Mouse (Mus musculus): ENCODE measurements around the gene Fhl2. TPM values are rescaled to one million over a fixed set of nuclear protein-coding genes. Genes with fewer than 3 reads are reported as not detected.

Fhl2 gene
- 1 to 10 TPM; 5.3 to 10.0 TPM for total RNA-seq (2023)

DNA sequence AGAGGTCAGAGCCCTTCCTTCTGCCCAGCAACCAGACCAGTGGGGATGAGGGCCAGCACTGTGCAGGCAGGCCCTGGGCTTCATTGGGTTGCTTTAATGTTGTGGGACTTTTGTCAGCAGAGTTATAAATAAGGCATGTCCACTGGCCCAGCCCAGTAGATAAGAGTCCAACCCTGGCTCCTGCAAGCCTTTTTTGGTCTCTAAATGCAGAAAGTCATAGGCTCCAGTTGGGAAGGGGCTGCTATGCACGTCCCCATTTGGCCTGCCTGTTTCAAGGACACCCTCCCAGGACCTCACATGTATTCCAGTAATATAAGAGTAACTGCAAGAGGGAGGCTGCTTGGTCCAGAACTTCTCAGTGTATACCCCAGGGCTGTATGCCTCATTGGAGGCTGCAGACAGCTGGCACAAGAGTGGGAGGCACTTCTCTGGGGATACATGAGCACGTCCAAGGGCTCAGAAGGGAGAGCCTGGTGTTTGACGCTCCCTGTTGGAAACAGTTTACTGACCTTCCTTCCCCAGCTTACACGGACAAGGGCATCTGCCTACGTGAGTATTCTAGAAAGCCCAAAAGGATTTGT, at the start of gene Fhl2:
Gene Fhl2 (minus strand): TSS at position 324 of the 581 bp plus-strand sequence.

DNA sequence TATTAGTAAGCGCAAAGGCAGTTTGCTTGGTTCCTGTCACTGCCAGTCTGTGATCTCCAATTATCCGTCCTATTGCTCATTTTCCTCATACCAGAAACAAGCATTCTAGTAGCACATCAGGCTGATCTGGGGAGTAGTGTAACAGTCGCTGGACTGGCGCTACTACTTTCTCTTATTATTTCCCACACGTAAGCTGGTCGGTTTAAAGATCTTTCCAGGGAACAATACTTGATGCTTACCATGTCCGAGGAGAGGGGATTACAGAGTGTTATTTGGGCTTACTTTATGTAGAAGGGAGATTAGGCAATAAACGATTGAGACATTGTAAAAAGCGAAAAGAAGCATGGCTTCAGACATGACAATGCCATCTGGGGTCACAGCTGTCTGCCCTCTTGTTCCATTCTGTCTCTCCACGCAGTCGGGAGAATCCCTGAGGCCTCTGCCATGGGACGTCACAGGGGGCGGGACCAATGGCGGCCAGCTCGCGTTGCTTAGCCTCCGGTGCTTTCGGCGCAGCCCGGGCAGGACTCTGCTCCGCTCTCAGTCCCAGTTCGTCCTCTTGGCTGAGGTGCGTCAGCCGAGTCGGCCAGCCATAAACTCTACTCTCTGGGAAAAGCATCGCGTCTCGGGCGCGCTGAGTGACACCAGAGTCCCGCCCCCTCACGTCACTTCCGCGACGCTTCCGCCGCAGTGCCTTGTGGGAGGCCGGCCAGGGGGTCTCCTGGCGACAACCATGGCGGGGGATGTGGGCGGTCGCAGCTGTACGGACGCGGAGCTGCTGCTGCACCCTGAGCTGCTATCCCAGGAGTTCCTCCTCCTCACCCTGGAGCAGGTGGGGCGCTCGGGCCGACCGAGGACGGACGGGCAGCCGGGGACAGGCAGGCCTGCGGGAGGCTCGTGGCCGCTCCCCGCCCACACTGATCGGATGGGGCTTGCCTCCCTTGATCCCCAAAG, 98.5 kb downstream of the Fhl2 start, which contains the start of the genes Tgfbrap1 and AI597479:
Gene Tgfbrap1 (minus strand): TSS at position 607 of the 954 bp plus-strand sequence.
Gene AI597479 (plus strand): TSS at position 680 of the 954 bp plus-strand sequence.

Other genes starting within 250 kb of the Fhl2 start
- gene Gpr45, start 244.1 kb downstream of the Fhl2 start, total RNA-seq (2023), result under 1 TPM in 1 of 2 experiments, not detected in 1; 0.90 TPM
- gene Tgfbrap1, start 98.3 kb downstream of the Fhl2 start, total RNA-seq (2023), result 10 to 100 TPM; 30.5 to 30.8 TPM
- gene AI597479, start 98.3 kb downstream of the Fhl2 start, total RNA-seq (2023), result 1 to 10 TPM; 7.1 to 8.3 TPM
- gene Nck2, start 247.6 kb upstream of the Fhl2 start, total RNA-seq (2023), result 10 to 100 TPM; 51.2 to 68.9 TPM

Measured in T-cell, adult 66 days (primary cell).